Mouse (Mus musculus) cerebellum, adult 2 months (tissue): ENCODE data around the gene Tmem82.

Experiments
- CTCF ChIP-seq: fragments of 200-500 bp; IDR thresholded peaks from 2 replicates; pipeline ENCODE4 v1.5.1; 2011; ENCODE audit warnings: low read depth, mild to moderate bottlenecking, control low read depth, low read length, moderate library complexity, borderline replicate concordance; ENCODE audit not compliant: insufficient read depth
- POLR2A ChIP-seq: fragments of 200-500 bp; IDR thresholded peaks from 2 replicates; pipeline ENCODE4 v1.6.1; 2011; ENCODE audit warnings: low read length, control low read depth, borderline replicate concordance; ENCODE audit not compliant: insufficient read depth

GRCm38 (mm10) chr4:141614946-141615345 lies 3.5 kb downstream of the Tmem82 start:
- TF ChIP-seq CTCF (no peak), POLR2A (no peak)
